Mouse (Mus musculus): ENCODE measurements around the gene Plagl1. TPM values are rescaled to one million over a fixed set of nuclear protein-coding genes. Genes with fewer than 3 reads are reported as not detected.
A peak's percentile ranks its signal among the peaks of the same experiment; 100 is the strongest.

Plagl1 gene
- polyA plus RNA-seq, 1 experiment from 2014 or later: 81.0 TPM

DNA sequence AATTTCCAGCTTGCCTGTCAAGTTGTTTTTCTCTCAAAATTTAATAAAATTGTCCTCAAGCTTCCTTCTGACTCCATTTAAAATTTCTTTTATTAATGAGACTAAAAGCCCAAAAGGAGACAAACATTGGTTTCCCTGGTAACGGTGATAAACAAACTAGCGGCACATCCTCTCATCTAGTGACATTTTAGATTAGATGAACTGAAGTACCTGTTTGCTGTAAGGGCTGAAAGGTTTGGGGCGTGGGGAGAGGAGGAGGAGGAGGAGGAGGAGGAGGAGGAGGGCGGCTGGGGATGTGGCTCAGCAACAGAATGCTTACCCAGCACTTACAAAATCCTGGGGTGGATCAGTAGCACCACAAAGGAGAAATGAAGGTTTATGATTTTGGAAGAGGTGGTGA lies 12.5 kb upstream of the Plagl1 start:
- WGBS: 26% methylated on average over 4 of the region's 4 CpGs
- DNase-seq (ENCODE audit: low spot score) (no peak), ATAC-seq (ENCODE audit: low FRiP score, low TSS enrichment) (no peak)
- Histone ChIP-seq H3K9ac (ENCODE audit: low read length) (no peak overlapping the region), H3K27ac (replicated peaks) (no peak overlapping the region), H3K27me3 (ENCODE audit: control insufficient read depth, insufficient read depth, low read length) (no peaks in the 10 kb centered on the region), H3K36me3 (ENCODE audit: control insufficient read depth, insufficient read depth, low read length) (no peaks in the 10 kb centered on the region), H3K4me2 (replicated peaks; ENCODE audit: low read depth) (no peak overlapping the region), H3K4me3 (ENCODE audit: low read depth, low read length) (no peak overlapping the region), H3K9me3 (ENCODE audit: control insufficient read depth, low read length) (no peaks in the 10 kb centered on the region), H3K4me1 (replicated peaks; ENCODE audit: control insufficient read depth, insufficient read depth) (no peaks in the 10 kb centered on the region)
- TF ChIP-seq EP300 (optimal IDR thresholded peaks at IDR 0.05) (no peak), CTCF (IDR thresholded peaks at IDR 0.05; ENCODE audit: low read depth) (no peak)

DNA sequence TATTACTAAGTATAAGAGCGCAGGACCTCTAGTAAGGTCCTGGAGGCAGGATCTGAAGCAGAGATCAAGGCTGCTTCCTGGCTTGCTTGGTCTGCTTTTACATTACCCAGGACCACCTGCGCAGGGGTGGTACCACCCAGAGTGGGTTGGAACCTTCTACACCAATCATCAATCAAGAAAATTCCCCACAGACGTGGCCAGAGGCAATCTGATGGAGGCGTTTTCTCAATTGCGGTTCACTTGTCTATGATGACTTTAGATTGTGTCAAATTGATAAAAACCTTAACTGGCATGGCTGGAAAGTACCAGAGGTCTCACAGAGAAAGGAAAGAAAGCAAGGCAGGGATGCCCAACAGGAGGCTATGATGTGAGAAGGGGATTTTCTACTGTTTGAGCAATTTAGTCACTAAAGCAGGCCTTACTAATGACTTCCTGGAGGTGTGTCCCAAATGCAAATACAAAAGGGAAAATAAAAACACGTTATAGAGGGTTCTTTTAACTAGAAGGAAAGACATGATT lies 3.4 kb upstream of the Plagl1 start:
- ATAC-seq (ENCODE audit: low FRiP score, low TSS enrichment): no peak
- no peaks in the 10 kb centered on the region for H3K9me3 ChIP-seq (ENCODE audit: control insufficient read depth, low read length)
- no peaks in the 10 kb centered on the region; the same call in 1 of the 2 replicates for H3K4me1 ChIP-seq (replicated peaks; ENCODE audit: control insufficient read depth, insufficient read depth)
- DNase-seq (ENCODE audit: low spot score): no peak
- no peak overlapping the region for H3K27ac ChIP-seq (replicated peaks)
- no peak for TF ChIP-seq CTCF (IDR thresholded peaks at IDR 0.05; ENCODE audit: low read depth)
- no peak for TF ChIP-seq EP300 (optimal IDR thresholded peaks at IDR 0.05)
- WGBS: 74% methylated on average over 6 of the region's 6 CpGs
- H3K9ac ChIP-seq (ENCODE audit: low read length): no peak overlapping the region
- peaks cover 3% of the 10 kb centered on the region; the same call in 1 of the 2 replicates for H3K27me3 ChIP-seq (ENCODE audit: control insufficient read depth, insufficient read depth, low read length)
- no peak overlapping the region for H3K4me2 ChIP-seq (replicated peaks; ENCODE audit: low read depth)
- no peak overlapping the region for H3K4me3 ChIP-seq (ENCODE audit: low read depth, low read length)
- H3K36me3 ChIP-seq (ENCODE audit: control insufficient read depth, insufficient read depth, low read length): no peaks in the 10 kb centered on the region

DNA sequence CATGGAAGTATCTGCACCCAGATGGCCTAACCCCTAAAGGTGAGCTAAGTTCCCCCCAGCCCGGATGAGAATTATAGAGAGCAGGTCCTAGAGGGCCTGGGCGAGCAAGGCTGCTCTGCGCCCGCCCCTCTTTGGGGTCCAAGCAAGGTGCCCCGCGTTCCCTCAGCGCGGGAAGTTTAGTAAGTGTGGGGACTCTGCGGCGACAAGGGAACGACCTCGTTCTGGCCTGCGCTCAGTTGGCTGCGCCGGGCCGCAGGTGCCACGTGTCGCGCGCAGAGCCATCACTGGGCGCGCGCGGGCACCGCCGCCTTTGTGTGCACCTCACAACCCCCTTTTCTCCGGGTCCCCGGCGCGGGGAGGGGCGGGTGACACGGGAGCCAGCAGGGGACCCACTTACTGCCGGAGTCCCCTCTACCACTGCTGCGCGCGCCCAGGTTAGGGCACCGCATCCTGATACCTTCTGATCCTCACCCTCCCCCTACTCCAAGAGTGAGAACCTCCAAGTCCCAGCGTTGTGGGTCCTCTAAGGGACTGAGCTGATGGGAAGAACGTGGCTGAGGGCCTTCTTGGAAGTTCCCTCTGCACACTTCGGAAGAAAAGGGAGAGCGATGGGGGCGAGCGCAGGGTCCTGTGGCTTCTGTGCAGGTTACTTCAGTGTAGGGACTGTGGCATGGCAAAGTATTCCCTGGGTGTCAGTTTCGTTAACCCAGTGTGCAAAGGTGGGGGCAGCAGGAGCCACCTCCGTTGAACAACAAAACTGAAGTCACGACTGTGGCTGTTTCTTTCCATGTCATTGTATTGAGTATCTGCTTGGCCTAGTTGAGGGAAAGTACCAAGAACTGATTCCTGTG lies 742 bp downstream of the Plagl1 start:
- Histone ChIP-seq H3K27ac (replicated peaks) (no peak overlapping the region), H3K4me2 (replicated peaks; ENCODE audit: low read depth) (peak overlapping the region; percentile 52), H3K9me3 (ENCODE audit: control insufficient read depth, low read length) (no peaks in the 10 kb centered on the region), H3K4me1 (replicated peaks; ENCODE audit: control insufficient read depth, insufficient read depth) (no peaks in the 10 kb centered on the region; the same call in 1 of the 2 replicates), H3K36me3 (ENCODE audit: control insufficient read depth, insufficient read depth, low read length) (no peaks in the 10 kb centered on the region), H3K4me3 (ENCODE audit: low read depth, low read length) (peak overlapping the region; percentile 29), H3K9ac (ENCODE audit: low read length) (peak overlapping the region; percentile 23; the same call in 1 of the 2 replicates), H3K27me3 (ENCODE audit: control insufficient read depth, insufficient read depth, low read length) (peaks cover 3% of the 10 kb centered on the region; the same call in 1 of the 2 replicates)
- DNase-seq (ENCODE audit: low spot score): peak; percentile 25
- peak; percentile 32; the same call in 1 of the 2 replicates for ATAC-seq (ENCODE audit: low FRiP score, low TSS enrichment)
- WGBS: 16% methylated on average over 35 of the region's 46 CpGs
- TF ChIP-seq CTCF (IDR thresholded peaks at IDR 0.05; ENCODE audit: low read depth) (no peak), EP300 (optimal IDR thresholded peaks at IDR 0.05) (no peak)

DNA sequence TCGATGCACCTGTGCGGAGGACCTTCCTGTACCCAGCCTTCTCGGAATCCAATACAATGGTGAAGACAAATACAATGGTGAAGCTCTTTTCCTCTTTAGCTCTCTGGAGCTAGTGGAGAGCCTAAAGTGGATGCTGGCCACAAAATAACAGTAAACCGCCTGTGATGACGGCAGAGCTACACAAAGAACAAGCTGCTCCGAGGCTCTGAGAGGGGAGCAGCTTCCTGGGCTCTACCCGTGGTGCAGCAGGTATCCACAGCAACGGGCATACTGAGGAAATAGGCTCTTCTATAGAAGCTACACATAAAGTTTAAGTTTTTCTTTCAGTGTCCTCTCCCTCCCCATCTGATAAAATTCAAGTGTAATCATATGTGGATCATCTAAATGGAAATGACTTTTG lies 2.1 kb downstream of the Plagl1 start:
- Histone ChIP-seq H3K4me1 (replicated peaks; ENCODE audit: control insufficient read depth, insufficient read depth) (no peaks in the 10 kb centered on the region; the same call in 1 of the 2 replicates), H3K27ac (replicated peaks) (no peak overlapping the region), H3K9ac (ENCODE audit: low read length) (no peak overlapping the region), H3K4me3 (ENCODE audit: low read depth, low read length) (no peak overlapping the region), H3K36me3 (ENCODE audit: control insufficient read depth, insufficient read depth, low read length) (no peaks in the 10 kb centered on the region), H3K27me3 (ENCODE audit: control insufficient read depth, insufficient read depth, low read length) (peaks cover 3% of the 10 kb centered on the region; the same call in 1 of the 2 replicates), H3K9me3 (ENCODE audit: control insufficient read depth, low read length) (no peaks in the 10 kb centered on the region), H3K4me2 (replicated peaks; ENCODE audit: low read depth) (no peak overlapping the region)
- TF ChIP-seq CTCF (IDR thresholded peaks at IDR 0.05; ENCODE audit: low read depth) (no peak), EP300 (optimal IDR thresholded peaks at IDR 0.05) (no peak)
- 74% methylated on average over 8 of the region's 8 CpGs for WGBS
- DNase-seq (ENCODE audit: low spot score) (no peak), ATAC-seq (ENCODE audit: low FRiP score, low TSS enrichment) (no peak)

DNA sequence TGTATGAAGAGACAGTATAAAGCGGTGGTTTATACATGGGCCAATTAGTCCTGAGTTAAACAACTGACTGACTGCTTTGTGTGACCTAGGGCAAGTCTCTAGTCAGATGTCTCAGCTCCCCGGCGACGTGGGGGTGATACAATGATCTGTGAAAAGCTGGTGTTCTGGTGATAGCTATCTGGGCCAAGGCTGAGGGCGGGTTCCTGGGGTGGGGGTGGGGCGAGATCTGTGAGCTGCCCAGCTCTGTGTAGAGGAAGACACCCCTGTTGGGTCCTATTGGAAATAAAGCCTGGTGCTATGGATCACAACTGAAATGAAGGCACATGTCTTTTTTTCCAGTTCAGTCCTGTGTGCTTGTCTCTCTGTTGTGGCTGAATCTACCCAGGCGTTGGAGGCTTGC lies 3.2 kb downstream of the Plagl1 start:
- Histone ChIP-seq H3K9ac (ENCODE audit: low read length) (no peak overlapping the region), H3K27me3 (ENCODE audit: control insufficient read depth, insufficient read depth, low read length) (peaks cover 3% of the 10 kb centered on the region; the same call in 1 of the 2 replicates), H3K36me3 (ENCODE audit: control insufficient read depth, insufficient read depth, low read length) (no peaks in the 10 kb centered on the region), H3K4me1 (replicated peaks; ENCODE audit: control insufficient read depth, insufficient read depth) (no peaks in the 10 kb centered on the region; the same call in 1 of the 2 replicates), H3K9me3 (ENCODE audit: control insufficient read depth, low read length) (no peaks in the 10 kb centered on the region), H3K4me2 (replicated peaks; ENCODE audit: low read depth) (no peak overlapping the region), H3K27ac (replicated peaks) (no peak overlapping the region), H3K4me3 (ENCODE audit: low read depth, low read length) (no peak overlapping the region)
- 44% methylated on average over 7 of the region's 7 CpGs for WGBS
- TF ChIP-seq EP300 (optimal IDR thresholded peaks at IDR 0.05) (no peak), CTCF (IDR thresholded peaks at IDR 0.05; ENCODE audit: low read depth) (no peak)
- DNase-seq (ENCODE audit: low spot score) (no peak), ATAC-seq (ENCODE audit: low FRiP score, low TSS enrichment) (no peak)
